In the genomic region with DNA sequence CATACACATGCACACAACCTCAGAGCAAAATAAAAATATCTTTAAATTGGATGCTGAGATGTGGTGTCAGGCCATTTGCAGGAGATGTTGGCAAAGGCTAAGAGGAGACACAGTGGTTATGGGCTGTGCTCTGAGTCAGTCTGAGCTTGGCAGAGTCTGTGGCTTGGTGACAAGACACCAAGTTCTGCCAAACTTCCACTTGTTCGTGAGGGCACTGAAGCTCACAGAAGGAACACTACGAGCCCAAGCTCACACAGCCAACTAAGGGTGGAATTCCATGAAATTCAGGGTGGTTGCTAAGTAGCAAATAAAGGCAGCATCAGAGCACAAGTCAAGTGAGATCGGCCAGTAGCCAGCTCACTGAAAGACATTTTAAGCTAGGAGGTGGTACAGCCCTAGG, we compare ENCODE assay signal across 17 mouse cellular contexts.
DNase-seq lines count a peak whose midpoint lies in the region; ATAC-seq lines count a peak whose summit lies in the region.
"Had no signal": no experiment of that assay in that cellular context is flagged by ENCODE, and none has a peak within 500 bp of the region (broad histone marks: within the 10 kb centered on the region; RNA-seq: fewer than 3 reads in every experiment).

No protein-coding gene starts in this region.

- no peaks in the 10 kb centered on the region for H3K4me1 ChIP-seq in hindbrain, embryonic 15.5 days (replicated peaks)
- H3K4me1 ChIP-seq in hindbrain, embryonic 12.5 days, result no peaks in the 10 kb centered on the region
- H3K4me1 ChIP-seq: forebrain, embryonic 15.5 days; kidney, embryonic 15.5 days had no signal

- no peak overlapping the region for H3K27ac ChIP-seq in hindbrain, embryonic 15.5 days (replicated peaks)
- H3K27ac ChIP-seq in hindbrain, embryonic 12.5 days, result no peak overlapping the region
- H3K27ac ChIP-seq: forebrain, embryonic 15.5 days; kidney, embryonic 15.5 days; stomach, postnatal 0 days had no signal

- H3K36me3 ChIP-seq in hindbrain, embryonic 15.5 days, result no peaks in the 10 kb centered on the region
- no peaks in the 10 kb centered on the region for H3K36me3 ChIP-seq in hindbrain, embryonic 12.5 days
- H3K36me3 ChIP-seq: forebrain, embryonic 15.5 days; kidney, embryonic 15.5 days had no signal

- no peak overlapping the region for H3K4me3 ChIP-seq in hindbrain, embryonic 15.5 days
- H3K4me3 ChIP-seq in hindbrain, embryonic 12.5 days, result no peak overlapping the region
- H3K4me3 ChIP-seq: erythroblast, embryonic 14.5 days; forebrain, embryonic 15.5 days; kidney, embryonic 15.5 days had no signal

- no peak overlapping the region for H3K9ac ChIP-seq in hindbrain, embryonic 15.5 days
- no peak overlapping the region for H3K9ac ChIP-seq in hindbrain, embryonic 12.5 days
- H3K9ac ChIP-seq: forebrain, embryonic 15.5 days; kidney, embryonic 15.5 days had no signal

- ATAC-seq in frontal cortex, adult (ENCODE audit: low TSS enrichment), result peak; percentile 13; the same call in 1 of the 2 replicates
- peak; percentile 65 for ATAC-seq in hindbrain, embryonic 15.5 days (ENCODE audit: low FRiP score, low read depth)
- no peak for ATAC-seq in hindbrain, embryonic 12.5 days (ENCODE audit: low FRiP score)
- ATAC-seq: forebrain, embryonic 15.5 days had no signal

- no peak for DNase-seq in frontal cortex, postnatal 25 days (ENCODE audit: low spot score in 2 of 2)
- DNase-seq in right cerebral cortex, adult 18-20 months, result peak; percentile 27
- DNase-seq in right cerebral cortex, postnatal 25 days, result no peak
- DNase-seq in skeletal muscle tissue, adult 2 months (ENCODE audit: low read depth, low spot score), result peak; percentile 45
- no peak for DNase-seq in ovary, postnatal 14 days (ENCODE audit: low spot score)
- DNase-seq: adrenal gland, postnatal 10 days; layer of hippocampus, postnatal 36 days; lung, adult 2 months; lung, postnatal 36 days; retina, postnatal 1 day had no signal

- no peaks in the 10 kb centered on the region for H3K27me3 ChIP-seq in hindbrain, embryonic 15.5 days
- H3K27me3 ChIP-seq in hindbrain, embryonic 12.5 days, result no peaks in the 10 kb centered on the region
- H3K27me3 ChIP-seq: forebrain, embryonic 15.5 days; kidney, embryonic 15.5 days had no signal

- WGBS in hindbrain, embryonic 15.5 days, result 32% methylated on average over 3 of the region's 3 CpGs
- WGBS in hindbrain, embryonic 12.5 days, result 53% methylated on average over 3 of the region's 3 CpGs

- no peaks in the 10 kb centered on the region for H3K9me3 ChIP-seq in hindbrain, embryonic 15.5 days
- H3K9me3 ChIP-seq in hindbrain, embryonic 12.5 days (replicated peaks), result no peaks in the 10 kb centered on the region
- H3K9me3 ChIP-seq: forebrain, embryonic 15.5 days; kidney, embryonic 15.5 days had no signal

- H3K4me2 ChIP-seq in hindbrain, embryonic 15.5 days, result no peak overlapping the region
- no peak overlapping the region for H3K4me2 ChIP-seq in hindbrain, embryonic 12.5 days (replicated peaks)
- H3K4me2 ChIP-seq: forebrain, embryonic 15.5 days; kidney, embryonic 15.5 days had no signal

Comparison
In these comparisons a context has a peak if more than half of its experiments do, and no peak if none do; other contexts are left out.
1. DNase-seq: peak in right cerebral cortex, adult 18-20 months (single experiment) and skeletal muscle tissue, adult 2 months (single experiment); none in frontal cortex, postnatal 25 days (0 of 2), right cerebral cortex, postnatal 25 days (single experiment) and ovary, postnatal 14 days (single experiment).